Mouse (Mus musculus) heart, adult 2 months (tissue): Measurements from ENCODE around the gene Dera.

Experiments used
- CTCF ChIP-seq: fragments of 200-600 bp; IDR thresholded peaks from 2 replicates; pipeline ENCODE4 v1.8.1; 2022; ENCODE audit warnings: antibody characterized with exemption, mild to moderate bottlenecking, moderate library complexity
- EP300 ChIP-seq: fragments of 200-500 bp; IDR thresholded peaks from 2 replicates; pipeline ENCODE4 v1.6.1; 2011; ENCODE audit warnings: low read depth, low read length, control low read depth; ENCODE audit not compliant: insufficient read depth
- POLR2A ChIP-seq: fragments of 200-500 bp; IDR thresholded peaks from 2 replicates; pipeline ENCODE4 v1.6.1; 2011; ENCODE audit warnings: mild to moderate bottlenecking, low read depth, low read length, control low read depth; ENCODE audit not compliant: insufficient read depth

GRCm38 (mm10) chr6:137897671-137898070 lies 143.3 kb downstream of the Dera start:
- TF ChIP-seq POLR2A: no peak
- TF ChIP-seq CTCF: no peak
- TF ChIP-seq EP300: no peak
